Mouse (Mus musculus): ENCODE data around the gene Fam169b. TPM values are rescaled to one million over a fixed set of nuclear protein-coding genes. Genes with fewer than 3 reads are reported as not detected.

Gene Fam169b
- total RNA-seq, 2 experiments from 2014 or later, result 1.1 to 1.7 TPM

DNA sequence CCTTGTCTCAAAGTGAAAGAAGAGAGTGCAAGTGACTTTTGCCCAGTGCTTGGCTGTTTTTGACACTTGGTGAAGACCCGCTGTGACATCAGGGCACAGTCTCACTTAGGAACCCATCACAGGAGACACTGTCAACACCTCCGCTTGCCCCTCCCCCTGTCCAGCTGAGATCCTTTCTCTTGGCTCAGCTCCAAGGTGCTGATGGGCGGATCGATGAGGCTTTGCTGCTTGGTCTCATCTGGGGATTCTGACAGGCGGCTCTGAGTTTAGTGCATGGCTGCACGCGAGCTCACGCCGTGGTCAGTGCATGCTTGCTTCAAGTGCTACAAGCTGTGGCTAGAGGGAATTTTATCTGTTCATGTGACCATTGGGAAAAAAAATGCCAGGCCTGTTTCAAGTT is 108.5 kb downstream of the Fam169b start:
- DNase-seq (ENCODE audit: low spot score in 2 of 2), result no peak

DNA sequence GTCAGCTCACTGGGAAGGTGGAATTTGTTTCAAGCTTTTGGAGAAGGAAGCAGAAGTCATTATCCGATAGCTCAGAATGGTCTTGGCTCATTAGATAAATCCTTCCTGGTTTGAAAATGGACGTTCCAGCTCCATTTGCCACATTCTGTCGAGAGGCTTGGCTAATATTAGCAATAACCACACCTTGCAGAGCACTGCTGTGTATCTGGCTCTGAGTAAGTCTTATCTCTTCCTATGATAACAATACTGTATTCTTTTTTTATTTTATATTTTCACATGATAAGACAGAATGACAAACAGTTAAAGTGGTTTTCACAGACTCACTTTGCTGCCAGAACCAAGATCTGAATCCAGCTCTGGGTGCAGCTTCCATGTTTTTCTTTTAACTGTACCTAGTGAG is 113.1 kb downstream of the Fam169b start:
- no peak for DNase-seq (ENCODE audit: low spot score in 2 of 2)

DNA sequence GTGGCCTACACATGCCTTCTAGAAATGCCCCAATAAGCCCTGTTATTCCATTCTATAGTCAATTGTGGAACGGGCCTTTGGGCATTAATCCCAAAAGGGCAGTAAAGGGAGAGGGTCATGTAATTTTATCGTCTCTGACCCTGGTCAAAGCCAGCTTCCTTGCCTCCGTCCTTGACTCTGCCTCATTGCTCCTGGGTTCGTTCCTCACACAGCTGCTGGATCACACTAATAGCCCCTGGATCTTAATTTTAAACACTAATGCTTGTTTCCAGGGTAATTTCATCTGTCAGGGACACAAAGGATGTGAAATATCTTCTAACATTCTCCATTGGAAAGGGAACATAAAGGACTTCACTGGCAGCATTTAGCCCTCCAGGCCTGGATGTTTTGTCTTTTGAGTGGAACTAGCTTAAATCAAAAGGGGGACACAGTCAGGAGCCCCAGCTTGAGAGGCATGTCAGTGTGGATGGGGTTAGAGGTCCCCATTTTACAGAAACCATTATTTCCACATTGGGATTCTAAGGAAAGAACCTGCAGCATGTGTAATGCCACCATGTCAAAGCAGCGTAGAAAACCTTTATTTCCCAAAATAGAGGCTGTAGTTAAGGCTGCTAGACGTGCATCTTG is 122.2 kb downstream of the Fam169b start:
- no peak for DNase-seq (ENCODE audit: low spot score in 2 of 2)

DNA sequence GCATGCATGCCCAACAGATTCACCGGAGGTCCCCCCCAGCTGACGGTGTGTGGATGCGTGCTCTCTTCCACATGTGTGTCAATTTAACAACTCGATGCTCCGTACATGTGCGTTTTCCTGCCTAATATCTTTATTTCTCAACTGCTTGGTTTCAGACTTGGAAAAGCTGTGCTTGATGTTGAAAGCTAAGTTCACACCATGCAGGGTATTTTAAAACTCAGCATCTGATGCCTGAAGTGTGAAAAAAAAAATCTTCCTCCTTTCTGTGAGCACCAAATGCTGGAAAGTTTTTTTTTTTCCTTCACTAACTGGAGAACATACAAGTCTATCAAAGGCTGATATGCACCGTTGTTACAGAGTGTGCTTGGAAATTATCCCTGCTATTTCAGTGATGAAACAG is 126.9 kb downstream of the Fam169b start:
- DNase-seq (ENCODE audit: low spot score in 2 of 2), result peak in 1 of 2 experiments; percentile 9

DNA sequence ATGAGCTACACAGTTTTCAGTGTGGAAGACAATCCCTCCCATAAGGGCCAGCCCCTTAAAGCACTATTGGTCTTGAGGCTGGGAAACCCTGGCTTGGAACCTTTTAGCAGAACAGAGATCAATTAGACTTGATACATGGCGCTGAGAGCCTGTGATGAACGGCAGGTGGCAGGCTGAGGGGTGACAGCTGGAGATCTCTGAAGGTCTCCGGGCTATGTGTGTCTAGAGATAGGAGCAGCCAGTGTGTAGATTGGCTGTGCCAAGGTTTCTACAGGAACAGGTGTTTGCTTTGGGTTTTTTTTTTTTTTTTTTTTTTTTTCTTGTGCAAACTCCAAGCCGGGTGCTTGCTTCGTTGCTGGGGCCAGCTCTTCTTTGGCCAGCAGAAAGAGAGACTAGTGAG is 135.0 kb downstream of the Fam169b start:
- DNase-seq (ENCODE audit: low spot score in 2 of 2), result no peak

Other genes with a start within 250 kb of the Fam169b start
- 1 to 10 TPM; 2.4 to 3.5 TPM for gene Pgpep1l, start 9.6 kb upstream of the Fam169b start, total RNA-seq (2021)